Mouse (Mus musculus) E14TG2a.4 (cell line): ENCODE measurements around the gene Arhgef33.
"Not testable (repeated sequence)": the region's sequence is repeated elsewhere in the genome, so short reads cannot be mapped to it uniquely, and the experiment has no call there.

Experiments
- H3K27me3 ChIP-seq: 2 replicates; pipeline ENCODE4 v1.6.1; 2014; ENCODE audit warnings: low read length, control low read depth; ENCODE audit not compliant: insufficient read depth
- H3K36me3 ChIP-seq: 2 replicates; pipeline ENCODE4 v1.6.1; 2014; ENCODE audit warnings: low read length, control low read depth; ENCODE audit not compliant: insufficient read depth
- H3K4me1 ChIP-seq: replicated peaks from 2 replicates; pipeline ENCODE4 v1.6.1; 2014; ENCODE audit warnings: low read depth, low read length, control low read depth
- H3K4me3 ChIP-seq: replicated peaks from 2 replicates; pipeline ENCODE4 v1.5.1; 2014; ENCODE audit warnings: mild to moderate bottlenecking, low read length
- H3K9me3 ChIP-seq: 2 replicates; pipeline ENCODE4 v1.6.1; 2014; ENCODE audit warnings: low read length, control low read depth
- CTCF ChIP-seq: conservative IDR thresholded peaks from 2 replicates; pipeline ENCODE4 v1.5.1; 2014; ENCODE audit warnings: low read length
- NANOG ChIP-seq: IDR thresholded peaks from 2 replicates; pipeline ENCODE4 v1.6.1; 2014; ENCODE audit warnings: borderline replicate concordance, low read length, mixed read lengths
- POU5F1 ChIP-seq: IDR thresholded peaks from 2 replicates; pipeline ENCODE4 v1.6.1; 2014; ENCODE audit warnings: low read length, borderline replicate concordance

The Arhgef33 gene

DNA sequence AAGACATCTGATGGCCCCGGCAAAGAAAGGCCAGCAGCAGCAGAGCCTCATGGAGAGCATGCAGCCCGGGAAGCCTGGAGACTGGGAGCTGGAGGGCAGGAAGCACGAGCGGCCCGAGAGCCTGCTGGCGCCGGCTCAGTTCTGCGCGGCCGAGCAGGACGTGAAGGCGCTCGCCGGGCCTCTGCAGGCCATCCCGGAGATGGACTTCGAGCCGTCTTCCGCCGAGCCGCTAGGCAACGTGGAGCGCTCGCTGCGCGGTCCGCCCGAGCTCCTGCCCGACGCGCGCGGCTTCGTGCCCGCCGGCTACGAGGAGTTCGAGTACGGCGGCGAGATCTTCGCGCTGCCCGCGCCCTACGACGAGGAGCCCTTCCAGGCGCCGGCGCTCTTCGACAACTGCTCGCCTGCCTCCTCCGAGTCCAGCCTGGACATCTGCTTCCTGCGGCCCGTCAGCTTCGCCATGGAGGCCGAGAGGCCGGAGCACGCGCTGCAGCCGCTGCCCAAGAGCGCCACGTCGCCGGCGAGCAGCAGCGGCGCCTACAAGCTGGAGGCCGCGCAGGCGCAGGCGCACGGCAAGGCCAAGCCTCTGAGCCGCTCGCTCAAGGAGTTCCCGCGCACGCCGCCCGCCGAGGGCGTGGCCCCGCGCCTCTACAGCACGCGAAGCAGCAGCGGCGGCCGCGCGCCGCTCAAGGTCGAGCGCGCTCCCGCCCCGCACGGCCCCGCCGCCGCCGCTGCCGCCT lies 66.0 kb downstream of the Arhgef33 start, which contains the start of gene Gm10190:
TSS of gene Gm10190 (minus strand) at position 553 of the 737 bp plus-strand sequence.
- Histone ChIP-seq H3K4me3 (peak within 1 kb of the TSS; percentile 76), H3K36me3 (no peaks in the 10 kb centered on the region), H3K4me1 (peaks cover 3% of the 10 kb centered on the region; the same call in 1 of the 2 replicates), H3K9me3 (no peaks in the 10 kb centered on the region), H3K27me3 (peaks cover 82% of the 10 kb centered on the region)
- TF ChIP-seq POU5F1 (no peak), CTCF (no peak), NANOG (no peak)

- Histone ChIP-seq H3K27me3 (peaks cover 79% of the 10 kb centered on the region), H3K9me3 (no peaks in the 10 kb centered on the region), H3K4me3 (peak overlapping the region; percentile 76), H3K4me1 (peaks cover 3% of the 10 kb centered on the region; the same call in 1 of the 2 replicates), H3K36me3 (no peaks in the 10 kb centered on the region)
- TF ChIP-seq NANOG = no peak
- TF ChIP-seq POU5F1 = no peak
- TF ChIP-seq CTCF = no peak
Measured at GRCm38 (mm10) chr17:80373726-80374096, 66.5 kb downstream of the Arhgef33 start.

GRCm38 (mm10) chr17:80378386-80378785 lies 71.2 kb downstream of the Arhgef33 start:
- not testable (repeated sequence) for H3K9me3 ChIP-seq, H3K4me3 ChIP-seq, H3K36me3 ChIP-seq, H3K4me1 ChIP-seq
- H3K27me3 ChIP-seq = peaks cover 46% of the 10 kb centered on the region

DNA sequence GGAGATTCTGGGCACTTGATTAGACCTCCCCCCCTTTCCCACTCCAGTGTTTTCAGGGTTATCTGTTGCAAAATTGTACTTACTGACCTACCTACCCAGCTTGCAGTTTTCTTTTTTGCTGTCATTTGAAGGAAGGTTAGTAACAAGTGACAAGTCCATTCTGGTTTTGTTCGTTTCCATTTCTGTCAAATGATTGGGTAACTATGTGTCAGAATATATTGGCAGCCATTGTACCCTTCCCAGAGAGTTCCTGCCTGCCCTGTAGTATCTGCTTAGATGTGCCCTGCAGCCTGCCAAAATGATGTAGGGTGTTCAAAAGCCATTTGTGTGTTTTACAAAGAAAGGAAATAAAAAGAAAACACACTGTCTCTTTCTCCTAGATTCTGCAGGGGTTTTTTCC lies 78.5 kb downstream of the Arhgef33 start:
- TF ChIP-seq CTCF (no peak), NANOG (no peak), POU5F1 (no peak)
- Histone ChIP-seq H3K36me3 (no peaks in the 10 kb centered on the region), H3K4me3 (no peak overlapping the region), H3K4me1 (peaks cover 12% of the 10 kb centered on the region; the same call in 1 of the 2 replicates), H3K9me3 (no peaks in the 10 kb centered on the region), H3K27me3 (peaks cover 26% of the 10 kb centered on the region)

DNA sequence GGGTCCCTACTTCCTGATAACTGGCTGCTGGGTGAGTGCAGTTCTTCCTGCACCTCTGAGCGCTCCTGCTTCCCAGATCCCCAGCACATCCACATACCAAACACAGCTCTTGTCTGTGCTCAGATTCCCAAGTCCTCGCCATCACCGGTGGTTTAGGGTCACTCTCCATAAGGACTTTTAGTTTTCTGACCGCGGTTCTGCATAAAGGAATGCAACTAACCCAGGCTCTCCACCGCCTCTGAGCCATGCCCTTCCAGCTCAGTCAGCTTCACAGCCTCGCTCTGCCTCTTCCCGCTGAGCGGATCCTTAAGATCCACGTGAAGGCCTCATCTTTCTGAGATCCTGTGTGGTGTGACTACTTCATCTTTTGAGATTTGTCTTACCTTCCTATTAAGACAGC lies 82.8 kb downstream of the Arhgef33 start:
- TF ChIP-seq NANOG (no peak), POU5F1 (no peak), CTCF (no peak)
- Histone ChIP-seq H3K9me3 (no peaks in the 10 kb centered on the region), H3K27me3 (peaks cover 21% of the 10 kb centered on the region), H3K4me1 (peaks cover 8% of the 10 kb centered on the region), H3K36me3 (no peaks in the 10 kb centered on the region), H3K4me3 (no peak overlapping the region)

- peaks cover 8% of the 10 kb centered on the region for H3K4me1 ChIP-seq
- H3K36me3 ChIP-seq = peaks cover 4% of the 10 kb centered on the region; the same call in 1 of the 2 replicates
- peak overlapping the region; percentile 64 for H3K4me3 ChIP-seq
- H3K27me3 ChIP-seq = peaks cover 10% of the 10 kb centered on the region; the same call in 1 of the 2 replicates
- H3K9me3 ChIP-seq = no peaks in the 10 kb centered on the region
- no peak for TF ChIP-seq POU5F1
- no peak for TF ChIP-seq NANOG
- no peak for TF ChIP-seq CTCF
Measured at GRCm38 (mm10) chr17:80391423-80392403, 84.5 kb downstream of the Arhgef33 start.

DNA sequence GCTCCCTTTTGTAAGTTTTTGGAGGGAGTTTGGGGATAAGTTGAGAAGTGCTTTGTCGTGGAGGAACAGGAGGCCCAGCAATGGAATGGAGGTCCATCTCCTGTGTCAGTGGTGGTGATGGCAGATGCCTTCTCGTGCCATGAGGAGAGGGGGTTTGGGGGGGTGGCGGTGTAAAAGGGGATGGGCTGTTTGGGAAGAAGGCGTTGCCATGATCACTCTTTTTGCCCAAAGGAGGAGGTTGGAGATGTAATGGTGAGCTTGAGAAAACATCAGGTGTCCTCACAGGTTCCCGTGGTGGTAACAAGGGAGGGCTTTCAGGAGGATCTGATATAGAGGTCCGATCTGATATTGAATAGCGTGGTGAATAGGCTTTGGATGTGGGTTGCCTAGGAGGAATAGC lies 91.0 kb downstream of the Arhgef33 start:
- no peaks in the 10 kb centered on the region for H3K9me3 ChIP-seq

GRCm38 (mm10) chr17:80411182-80411581 lies 104.0 kb downstream of the Arhgef33 start:
- H3K36me3 ChIP-seq = peaks cover 90% of the 10 kb centered on the region
- TF ChIP-seq CTCF (peak; percentile 47), POU5F1 (no peak)
- H3K4me1 ChIP-seq = no peaks in the 10 kb centered on the region
- no peaks in the 10 kb centered on the region for H3K9me3 ChIP-seq
- H3K27me3 ChIP-seq = no peaks in the 10 kb centered on the region
- no peak overlapping the region for H3K4me3 ChIP-seq

More for the DNA sequence above, 91.0 kb downstream of the Arhgef33 start:
- no peaks in the 10 kb centered on the region for H3K27me3 ChIP-seq
- peaks cover 60% of the 10 kb centered on the region for H3K36me3 ChIP-seq
- TF ChIP-seq CTCF (no peak), POU5F1 (no peak), NANOG (no peak)
- H3K4me1 ChIP-seq = no peaks in the 10 kb centered on the region
- no peak overlapping the region for H3K4me3 ChIP-seq
